8 mouse cellular contexts compared by ENCODE assay signal in the genomic region with DNA sequence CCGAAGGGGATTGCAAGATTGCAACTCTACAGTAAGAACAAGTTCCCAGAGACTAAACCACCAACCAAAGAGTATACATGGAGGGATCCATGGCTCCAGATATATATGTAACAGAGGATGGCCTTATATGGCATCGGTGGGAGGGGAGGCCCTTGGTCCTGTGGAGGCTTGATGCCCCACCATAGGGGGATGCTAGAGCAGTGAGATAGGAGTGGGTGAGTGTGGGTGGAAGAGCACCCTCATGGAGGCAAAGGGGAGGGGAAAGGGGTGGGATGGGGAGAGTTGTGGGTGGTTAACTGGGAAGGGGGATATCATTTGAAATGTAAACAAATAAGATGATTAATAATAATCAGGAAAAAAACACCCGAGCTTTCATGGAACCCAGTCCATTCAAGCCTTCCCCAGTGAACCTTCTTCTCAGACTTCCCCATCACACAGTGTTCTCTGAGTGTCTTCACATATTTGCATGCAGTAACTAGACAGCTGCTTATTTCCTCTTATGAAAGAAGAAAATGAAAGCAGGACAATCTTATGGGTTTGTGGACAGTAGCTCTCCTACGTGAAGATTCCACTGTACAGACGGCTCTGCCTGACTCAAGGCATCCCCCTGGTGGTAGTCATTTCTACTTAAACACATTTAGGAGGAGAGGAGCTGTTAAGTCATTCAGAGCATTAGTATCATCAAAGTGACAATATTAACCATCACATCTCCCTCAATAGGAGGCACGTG.
A peak's percentile ranks its signal among the peaks of the same experiment; 100 is the strongest.
DNase-seq lines count a peak whose midpoint lies in the region; ATAC-seq and TF ChIP-seq lines count a peak whose summit lies in the region.

No protein-coding gene starts in this region.

- peak overlapping the region; percentile 38 for H3K4me2 ChIP-seq in heart, postnatal 0 days (ENCODE audit: low read depth, low read length)
- H3K4me2 ChIP-seq in midbrain, embryonic 15.5 days = no peak overlapping the region

- in situ Hi-C loops in ES-E14 (cut with MboI; ENCODE audit: low sequenced_read_pairs in 2 of 2, unreplicated experiment in 2 of 2) = loop anchor here (10.0 to 25.0 kb wide), 2 partner anchors 235 to 242 kb away; no protein-coding TSS in a partner anchor

- H3K27me3 ChIP-seq in heart, postnatal 0 days (ENCODE audit: control insufficient read depth, insufficient read depth, low read length) = no peaks in the 10 kb centered on the region
- H3K27me3 ChIP-seq in midbrain, embryonic 15.5 days (replicated peaks) = no peaks in the 10 kb centered on the region

- no peak overlapping the region for H3K9ac ChIP-seq in ES-E14 (ENCODE audit: insufficient read depth, low read depth, low read length, poor library complexity, severe bottlenecking)
- no peak overlapping the region for H3K9ac ChIP-seq in heart, postnatal 0 days (replicated peaks; ENCODE audit: low read depth, low read length)
- no peak overlapping the region for H3K9ac ChIP-seq in midbrain, embryonic 15.5 days

- ATAC-seq in heart, postnatal 0 days (ENCODE audit: insufficient read depth, low read depth) = peak; percentile 59
- ATAC-seq in midbrain, embryonic 15.5 days (replicated peaks) = peak; percentile 77

- H3K36me3 ChIP-seq in ES-E14 (ENCODE audit: control insufficient read depth, insufficient read depth, low read length, poor library complexity, severe bottlenecking) = no peaks in the 10 kb centered on the region
- no peaks in the 10 kb centered on the region for H3K36me3 ChIP-seq in heart, postnatal 0 days (replicated peaks; ENCODE audit: control insufficient read depth, insufficient read depth, low read length)
- H3K36me3 ChIP-seq in midbrain, embryonic 15.5 days (replicated peaks) = no peaks in the 10 kb centered on the region

- peak; percentile 85 for TF ChIP-seq CTCF in gastrocnemius, adult 2 months (IDR thresholded peaks at IDR 0.05)
- peak; percentile 95 for TF ChIP-seq CTCF in heart, postnatal 0 days (IDR thresholded peaks at IDR 0.05; ENCODE audit: low read depth)

- intact Hi-C loops in gastrocnemius, adult 2 months (cut with DNase I) = loop anchor here (2.0 to 5.0 kb wide), 2 partner anchors 95 to 236 kb away; no protein-coding TSS in a partner anchor
- intact Hi-C loops in left cerebral cortex, postnatal 25 days (cut with DNase I) = loop anchor here (1.0 to 5.0 kb wide), 2 partner anchors 130 to 238 kb away; no protein-coding TSS in a partner anchor

- DNase-seq in gastrocnemius, adult 2 months = no peak
- DNase-seq in gastrocnemius, postnatal 25 days = no peak
- no peak for DNase-seq in ES-E14 (ENCODE audit: low read depth, low spot score)
- DNase-seq in cerebellum, postnatal 10 days = peak; percentile 81 to 89
- peak; percentile 88 for DNase-seq in heart, postnatal 0 days (ENCODE audit: low spot score)
- peak; percentile 62 to 80 for DNase-seq in left cerebral cortex, postnatal 25 days (ENCODE audit: low spot score in 2 of 2)
- peak; percentile 44 for DNase-seq in thymus, postnatal 25 days

- no peaks in the 10 kb centered on the region for H3K9me3 ChIP-seq in ES-E14 (ENCODE audit: control insufficient read depth, insufficient read depth, low read depth, low read length)
- H3K9me3 ChIP-seq in heart, postnatal 0 days (replicated peaks; ENCODE audit: control insufficient read depth, low read length) = no peaks in the 10 kb centered on the region
- H3K9me3 ChIP-seq in midbrain, embryonic 15.5 days = no peaks in the 10 kb centered on the region

- peak overlapping the region; percentile 67 for H3K27ac ChIP-seq in gastrocnemius, adult 2 months
- H3K27ac ChIP-seq in ES-E14 (ENCODE audit: insufficient read depth, low read depth, low read length, poor library complexity, severe bottlenecking) = no peak overlapping the region
- H3K27ac ChIP-seq in heart, postnatal 0 days (ENCODE audit: low read depth) = no peak overlapping the region
- no peak overlapping the region for H3K27ac ChIP-seq in midbrain, embryonic 15.5 days

- TF ChIP-seq EP300 in heart, postnatal 0 days (IDR thresholded peaks at IDR 0.05; ENCODE audit: low read depth) = no peak

- 43% methylated on average over 6 of the region's 6 CpGs for WGBS in heart, postnatal 0 days
- 60% methylated on average over 6 of the region's 6 CpGs for WGBS in midbrain, embryonic 15.5 days

- peak overlapping the region; percentile 57 for H3K4me3 ChIP-seq in gastrocnemius, adult 2 months
- no peak overlapping the region for H3K4me3 ChIP-seq in ES-E14 (ENCODE audit: insufficient read depth in 1 of 2, low read depth in 1 of 2, low read length in 2 of 2, poor library complexity in 1 of 2, severe bottlenecking in 1 of 2)
- H3K4me3 ChIP-seq in heart, postnatal 0 days (ENCODE audit: low read depth, low read length) = no peak overlapping the region
- no peak overlapping the region for H3K4me3 ChIP-seq in midbrain, embryonic 15.5 days

- no peaks in the 10 kb centered on the region for H3K4me1 ChIP-seq in ES-E14 (ENCODE audit: control insufficient read depth in 2 of 2, insufficient read depth in 2 of 2, low read length in 2 of 2, poor library complexity in 1 of 2)
- H3K4me1 ChIP-seq in heart, postnatal 0 days (ENCODE audit: control insufficient read depth, insufficient read depth) = peaks cover 20% of the 10 kb centered on the region
- peaks cover 11% of the 10 kb centered on the region for H3K4me1 ChIP-seq in midbrain, embryonic 15.5 days

TF ChIP-seq in ES-E14, 5 proteins besides CTCF, POLR2A, EP300 and RAD21:
- TF ChIP-seq ZC3H11A (IDR thresholded peaks at IDR 0.05; ENCODE audit: borderline replicate concordance, low read depth, low read length) (peak; percentile 42), CHD2 (IDR thresholded peaks at IDR 0.05; ENCODE audit: low read depth, low read length) (no peak)
TF ChIP-seq in ES-E14: peak in this region for 1.

Comparison
In these comparisons a context has a peak if more than half of its experiments do, and no peak if none do; other contexts are left out.
1. DNase-seq: peak in cerebellum, postnatal 10 days (2 of 2), heart, postnatal 0 days (single experiment), left cerebral cortex, postnatal 25 days (2 of 2) and thymus, postnatal 25 days (single experiment); none in gastrocnemius, adult 2 months (single experiment), gastrocnemius, postnatal 25 days (single experiment) and ES-E14 (single experiment).